In the genomic region with DNA sequence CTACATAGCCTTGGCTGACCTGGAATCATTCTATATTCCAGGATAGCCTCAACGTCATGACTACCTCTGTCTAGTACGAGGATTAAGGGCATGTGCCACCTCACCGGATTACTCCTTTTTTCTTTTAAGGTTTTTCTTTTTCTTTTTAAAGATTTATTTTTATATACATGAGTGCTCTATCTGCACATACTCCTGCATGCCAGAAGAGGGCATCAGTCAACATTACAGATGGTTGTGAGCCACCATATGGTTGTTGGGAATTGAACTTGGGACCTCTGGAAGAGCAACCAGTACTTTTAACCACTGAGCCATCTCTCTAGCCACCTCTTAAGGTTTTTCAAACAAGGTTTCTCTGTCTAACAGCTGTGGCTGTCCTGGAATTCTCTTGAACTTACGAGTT, we compare ENCODE assay signal across 29 mouse cellular contexts. TPM values are rescaled to one million over a fixed set of nuclear protein-coding genes. Genes with fewer than 3 reads are reported as not detected.
A peak's percentile ranks its signal among the peaks of the same experiment; 100 is the strongest.
DNase-seq lines count a peak whose midpoint lies in the region; ATAC-seq and TF ChIP-seq lines count a peak whose summit lies in the region.
"Had no signal": no experiment of that assay in that cellular context is flagged by ENCODE, and none has a peak within 500 bp of the region (broad histone marks: within the 10 kb centered on the region; RNA-seq: fewer than 3 reads in every experiment).

No protein-coding gene starts in this region.

- H3K27me3 ChIP-seq in intestine, postnatal 0 days (replicated peaks; ENCODE audit: control insufficient read depth, insufficient read depth, low read length): no peaks in the 10 kb centered on the region
- H3K27me3 ChIP-seq in intestine, embryonic 15.5 days (replicated peaks): no peaks in the 10 kb centered on the region
- H3K27me3 ChIP-seq in liver, embryonic 14.5 days (ENCODE audit: control insufficient read depth, insufficient read depth, low read length): no peaks in the 10 kb centered on the region
- H3K27me3 ChIP-seq in E14TG2a.4 (ENCODE audit: insufficient read depth, low read length): peaks cover 51% of the 10 kb centered on the region
- H3K27me3 ChIP-seq: hindbrain, embryonic 13.5 days; neural tube, embryonic 15.5 days had no signal

- no peak for ATAC-seq in intestine, postnatal 0 days
- ATAC-seq in intestine, embryonic 15.5 days: no peak
- ATAC-seq in liver, embryonic 14.5 days (ENCODE audit: insufficient read depth): no peak
- ATAC-seq: activated CD4-positive, CD25-positive, alpha-beta regulatory T cell, adult 4 months; forebrain, postnatal 0 days had no signal

- DNase-seq in liver, embryonic 14.5 days (ENCODE audit: low read depth in 3 of 3, low spot score in 3 of 3): no peak
- DNase-seq in liver: no peak
- DNase-seq in naive thymus-derived CD4-positive, alpha-beta T cell, adult 2 months (ENCODE audit: low read depth): peak; percentile 22
- DNase-seq in T-cell, adult 2 months (ENCODE audit: low spot score): no peak
- DNase-seq: adrenal gland, adult 2 months; adrenal gland, postnatal 36 days; cerebellum, adult 18-20 months; cerebellum, postnatal 10 days; forebrain, postnatal 0 days; gastrocnemius, postnatal 25 days; heart, postnatal 4 days; kidney, adult 11 months; kidney, postnatal 36 days; layer of hippocampus, postnatal 36 days; lung, adult 2 months; lung, postnatal 14 days; retina, postnatal 1 day; right cerebral cortex, postnatal 14 days; thymus, adult 18-20 months; thymus, postnatal 36 days had no signal

- peak; percentile 38 for TF ChIP-seq CTCF in intestine, postnatal 0 days (IDR thresholded peaks at IDR 0.05; ENCODE audit: low read depth)
- TF ChIP-seq CTCF in liver, embryonic 14.5 days (IDR thresholded peaks at IDR 0.05; ENCODE audit: low read depth): peak; percentile 30; the same call in 1 of the 2 replicates
- TF ChIP-seq CTCF in E14TG2a.4 (conservative IDR thresholded peaks at IDR 0.05; ENCODE audit: low read length): peak; percentile 21; the same call in 1 of the 2 replicates

- H3K9me3 ChIP-seq in intestine, postnatal 0 days (ENCODE audit: control insufficient read depth): no peaks in the 10 kb centered on the region
- no peaks in the 10 kb centered on the region for H3K9me3 ChIP-seq in intestine, embryonic 15.5 days
- no peaks in the 10 kb centered on the region for H3K9me3 ChIP-seq in liver, embryonic 14.5 days (ENCODE audit: control insufficient read depth, low read length)
- H3K9me3 ChIP-seq in E14TG2a.4 (ENCODE audit: low read length): no peaks in the 10 kb centered on the region
- H3K9me3 ChIP-seq: hindbrain, embryonic 13.5 days; midbrain, embryonic 10.5 days had no signal

- WGBS in intestine, postnatal 0 days: 88% methylated on average over 4 of the region's 4 CpGs
- WGBS in intestine, embryonic 15.5 days: 84% methylated on average over 4 of the region's 4 CpGs
- 72% methylated on average over 4 of the region's 4 CpGs for WGBS in liver, embryonic 14.5 days (ENCODE audit: insufficient replicate concordance)

- H3K36me3 ChIP-seq in intestine, postnatal 0 days (ENCODE audit: control insufficient read depth, insufficient read depth): no peaks in the 10 kb centered on the region
- H3K36me3 ChIP-seq in intestine, embryonic 15.5 days: no peaks in the 10 kb centered on the region
- H3K36me3 ChIP-seq in liver, embryonic 14.5 days (replicated peaks; ENCODE audit: control insufficient read depth, insufficient read depth, low read depth): no peaks in the 10 kb centered on the region
- H3K36me3 ChIP-seq in E14TG2a.4 (ENCODE audit: insufficient read depth, low read length): no peaks in the 10 kb centered on the region
- H3K36me3 ChIP-seq: hindbrain, embryonic 13.5 days; midbrain, embryonic 10.5 days; neural tube, embryonic 15.5 days had no signal

- no peak overlapping the region for H3K9ac ChIP-seq in intestine, postnatal 0 days (ENCODE audit: low read depth, low read length)
- no peak overlapping the region for H3K9ac ChIP-seq in intestine, embryonic 15.5 days
- H3K9ac ChIP-seq in liver, embryonic 14.5 days (replicated peaks): no peak overlapping the region
- H3K9ac ChIP-seq: forebrain, postnatal 0 days; hindbrain, embryonic 13.5 days; neural tube, embryonic 15.5 days had no signal

- TF ChIP-seq EP300 in liver, embryonic 14.5 days (IDR thresholded peaks at IDR 0.05; ENCODE audit: low read depth): no peak

- H3K4me3 ChIP-seq in intestine, postnatal 0 days (ENCODE audit: low read depth, low read length): no peak overlapping the region
- no peak overlapping the region for H3K4me3 ChIP-seq in intestine, embryonic 15.5 days (replicated peaks)
- H3K4me3 ChIP-seq in liver, embryonic 14.5 days (ENCODE audit: insufficient read depth in 1 of 2, low read depth in 2 of 2, low read length in 2 of 2): no peak overlapping the region
- no peak overlapping the region for H3K4me3 ChIP-seq in E14TG2a.4 (replicated peaks; ENCODE audit: low read length)
- H3K4me3 ChIP-seq: erythroblast, embryonic 14.5 days; hindbrain, embryonic 13.5 days; midbrain, embryonic 10.5 days; neural tube, embryonic 15.5 days had no signal

- no peak overlapping the region for H3K4me2 ChIP-seq in intestine, postnatal 0 days (replicated peaks; ENCODE audit: low read depth)
- no peak overlapping the region for H3K4me2 ChIP-seq in intestine, embryonic 15.5 days (replicated peaks)
- no peak overlapping the region for H3K4me2 ChIP-seq in liver, embryonic 14.5 days (ENCODE audit: low read depth)
- H3K4me2 ChIP-seq: heart, embryonic 11.5 days; hindbrain, embryonic 13.5 days; neural tube, embryonic 15.5 days had no signal

- H3K4me1 ChIP-seq in intestine, postnatal 0 days (replicated peaks; ENCODE audit: control insufficient read depth, insufficient read depth, low read length): no peaks in the 10 kb centered on the region; the same call in 1 of the 2 replicates
- H3K4me1 ChIP-seq in intestine, embryonic 15.5 days (replicated peaks): no peaks in the 10 kb centered on the region
- H3K4me1 ChIP-seq in liver, embryonic 14.5 days (replicated peaks; ENCODE audit: control insufficient read depth in 2 of 2, insufficient read depth in 2 of 2, low read length in 1 of 2): peaks cover 7% of the 10 kb centered on the region in 2 experiments
- H3K4me1 ChIP-seq in E14TG2a.4 (replicated peaks; ENCODE audit: low read depth, low read length): peaks cover 7% of the 10 kb centered on the region; the same call in 1 of the 2 replicates
- H3K4me1 ChIP-seq: hindbrain, embryonic 13.5 days; midbrain, embryonic 10.5 days; neural tube, embryonic 15.5 days had no signal

- H3K27ac ChIP-seq in intestine, postnatal 0 days (ENCODE audit: low read depth, low read length): no peak overlapping the region
- H3K27ac ChIP-seq in intestine, embryonic 15.5 days: no peak overlapping the region
- H3K27ac ChIP-seq in liver, embryonic 14.5 days: no peak overlapping the region
- H3K27ac ChIP-seq: hindbrain, embryonic 13.5 days; midbrain, embryonic 10.5 days; neural tube, embryonic 15.5 days had no signal

RNA-seq across cellular contexts. Expression of a gene that starts 9.0 kb away (rescaled TPM):
- polyA plus RNA-seq in intestine, postnatal 0 days (2015; fragmentation: Nextera tagmentation; extraction: Ambion mirVana): 12.1 and 14.1 TPM in 2 replicates
- 38.8 and 41.3 TPM in 2 replicates for polyA plus RNA-seq in intestine, embryonic 15.5 days (2015; fragmentation: Nextera tagmentation; extraction: Ambion mirVana)
- polyA plus RNA-seq in liver, embryonic 14.5 days (2012; rRNA removed): 14.2 and 26.7 TPM in 2 replicates
- 27.8 and 30.1 TPM in 2 replicates for polyA plus RNA-seq in liver, embryonic 14.5 days (2014; fragmentation: Nextera tagmentation; extraction: Ambion mirVana)

RNA-seq across cellular contexts. Expression of a gene that starts 28.9 kb away (rescaled TPM):
- 37.8 and 40.9 TPM in 2 replicates for polyA plus RNA-seq in intestine, postnatal 0 days (2015; fragmentation: Nextera tagmentation; extraction: Ambion mirVana)
- 42.5 and 49.5 TPM in 2 replicates for polyA plus RNA-seq in intestine, embryonic 15.5 days (2015; fragmentation: Nextera tagmentation; extraction: Ambion mirVana)
- polyA plus RNA-seq in liver, embryonic 14.5 days (2012; rRNA removed): 7.9 TPM in 2 replicates
- polyA plus RNA-seq in liver, embryonic 14.5 days (2014; fragmentation: Nextera tagmentation; extraction: Ambion mirVana): 13.4 and 18.4 TPM in 2 replicates
